Mouse (Mus musculus): ENCODE data around the gene Slc41a1. TPM values are rescaled to one million over a fixed set of nuclear protein-coding genes. Genes with fewer than 3 reads are reported as not detected.

Gene Slc41a1
- polyA plus RNA-seq, 1 experiment from 2014 or later: 3.8 TPM

GRCm38 (mm10) chr1:131890043-131890658 lies 62.9 kb downstream of the Slc41a1 start:
- Histone ChIP-seq H3K4me1 (replicated peaks; ENCODE audit: control insufficient read depth, insufficient read depth, low read length) (no peaks in the 10 kb centered on the region), H3K36me3 (ENCODE audit: control insufficient read depth, insufficient read depth) (no peaks in the 10 kb centered on the region), H3K9me3 (ENCODE audit: control insufficient read depth) (no peaks in the 10 kb centered on the region), H3K4me2 (replicated peaks; ENCODE audit: low read depth) (no peak overlapping the region), H3K27me3 (replicated peaks; ENCODE audit: control insufficient read depth, insufficient read depth, low read length) (no peaks in the 10 kb centered on the region), H3K4me3 (ENCODE audit: low read depth, low read length) (no peak overlapping the region), H3K27ac (ENCODE audit: low read depth, low read length) (no peak overlapping the region), H3K9ac (ENCODE audit: low read depth, low read length) (no peak overlapping the region)
- no peak for ATAC-seq
- 41% methylated on average over 6 of the region's 6 CpGs for WGBS
- TF ChIP-seq CTCF (IDR thresholded peaks at IDR 0.05; ENCODE audit: low read depth): no peak

- Histone ChIP-seq H3K4me1 (replicated peaks; ENCODE audit: control insufficient read depth, insufficient read depth, low read length) (no peaks in the 10 kb centered on the region), H3K4me2 (replicated peaks; ENCODE audit: low read depth) (no peak overlapping the region), H3K9ac (ENCODE audit: low read depth, low read length) (no peak overlapping the region), H3K36me3 (ENCODE audit: control insufficient read depth, insufficient read depth) (no peaks in the 10 kb centered on the region), H3K27me3 (replicated peaks; ENCODE audit: control insufficient read depth, insufficient read depth, low read length) (no peaks in the 10 kb centered on the region), H3K9me3 (ENCODE audit: control insufficient read depth) (no peaks in the 10 kb centered on the region), H3K27ac (ENCODE audit: low read depth, low read length) (no peak overlapping the region), H3K4me3 (ENCODE audit: low read depth, low read length) (no peak overlapping the region)
- 82% methylated on average over 4 of the region's 4 CpGs for WGBS
- TF ChIP-seq CTCF (IDR thresholded peaks at IDR 0.05; ENCODE audit: low read depth): no peak
- ATAC-seq: no peak
Observed at GRCm38 (mm10) chr1:131891436-131891835, 64.1 kb downstream of the Slc41a1 start.

Other genes with a start within 250 kb of the Slc41a1 start
- 0.05 TPM in 1 of 2 replicates, not detected in the other for gene Avpr1b, start 228.3 kb upstream of the Slc41a1 start, polyA plus RNA-seq (2015; fragmentation: Nextera tagmentation; extraction: Ambion mirVana)
- gene Ctse, start 189.2 kb upstream of the Slc41a1 start, polyA plus RNA-seq (2015; fragmentation: Nextera tagmentation; extraction: Ambion mirVana): 5.5 and 16.5 TPM in 2 replicates
- gene Rab7b, start 138.8 kb upstream of the Slc41a1 start, polyA plus RNA-seq (2015; fragmentation: Nextera tagmentation; extraction: Ambion mirVana): 2.9 and 3.3 TPM in 2 replicates
- 0.03 and 0.67 TPM in 2 replicates for gene Slc26a9, start 83.5 kb upstream of the Slc41a1 start, polyA plus RNA-seq (2015; fragmentation: Nextera tagmentation; extraction: Ambion mirVana)
- 17.3 and 19.8 TPM in 2 replicates for gene Pm20d1, start 30.1 kb upstream of the Slc41a1 start, polyA plus RNA-seq (2015; fragmentation: Nextera tagmentation; extraction: Ambion mirVana)
- gene Rab29, start 39.7 kb downstream of the Slc41a1 start, polyA plus RNA-seq (2015; fragmentation: Nextera tagmentation; extraction: Ambion mirVana): 16.2 and 19.1 TPM in 2 replicates
- 25.9 and 30.4 TPM in 2 replicates for gene Nucks1, start 83.0 kb downstream of the Slc41a1 start, polyA plus RNA-seq (2015; fragmentation: Nextera tagmentation; extraction: Ambion mirVana)
- 2.5 and 2.7 TPM in 2 replicates for gene Slc45a3, start 135.5 kb downstream of the Slc41a1 start, polyA plus RNA-seq (2015; fragmentation: Nextera tagmentation; extraction: Ambion mirVana)
- gene Elk4, start 180.1 kb downstream of the Slc41a1 start, polyA plus RNA-seq (2015; fragmentation: Nextera tagmentation; extraction: Ambion mirVana): 16.4 and 19.6 TPM in 2 replicates
- 6.1 and 7.0 TPM in 2 replicates for gene Mfsd4a, start 240.6 kb downstream of the Slc41a1 start, polyA plus RNA-seq (2015; fragmentation: Nextera tagmentation; extraction: Ambion mirVana)